Mouse (Mus musculus) neural tube, embryonic 10.5 days (tissue): ENCODE results near the gene Ccdc106.

Experiments used
- DNase-seq: peaks from one replicate; pipeline ENCODE4 v3.0.0-alpha.2; 2017; ENCODE audit warnings: low spot score; ENCODE audit errors: extremely low spot score

The Ccdc106 gene

DNA sequence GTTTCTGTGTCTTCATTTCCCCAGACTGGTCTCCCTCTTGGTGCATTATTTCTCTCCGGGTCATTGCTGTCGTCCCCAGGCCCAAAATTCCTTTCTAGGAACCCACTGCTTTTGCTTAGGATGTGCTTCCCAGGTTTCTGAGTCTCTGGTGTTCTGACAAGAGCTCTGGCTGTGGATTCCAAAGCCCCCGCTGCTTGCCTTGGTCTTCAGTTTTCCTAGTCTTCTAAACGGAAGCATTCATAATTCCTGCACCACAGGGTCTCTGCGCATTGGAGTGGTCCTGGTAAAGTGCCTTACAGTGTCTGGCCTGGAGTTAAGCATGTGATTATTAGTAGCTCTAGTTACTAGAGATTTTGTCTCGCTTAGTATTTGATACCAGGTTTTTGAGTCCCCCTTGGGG, 60.5 kb downstream of the Ccdc106 start:
- peak; percentile 23 for DNase-seq

DNA sequence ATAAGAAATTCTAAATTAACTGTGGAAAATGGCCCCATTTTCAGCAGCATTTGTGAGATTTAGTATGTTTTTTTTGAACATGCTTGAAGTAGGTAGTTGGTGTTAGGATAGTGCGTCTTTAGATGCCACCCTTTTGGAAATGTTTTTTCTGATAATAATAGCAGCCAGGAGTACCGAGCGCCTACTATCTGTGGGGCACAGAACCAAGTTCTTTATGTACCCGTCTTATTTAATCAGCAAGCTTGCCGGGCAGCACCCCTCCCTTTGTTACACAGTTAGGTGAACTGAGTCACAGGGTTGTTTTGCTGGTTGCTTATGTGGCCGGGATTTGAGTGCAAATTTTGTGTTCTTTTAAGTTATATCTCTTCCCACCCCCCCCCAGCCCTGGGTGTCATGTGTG, 60.9 kb downstream of the Ccdc106 start:
- no peak for DNase-seq

DNA sequence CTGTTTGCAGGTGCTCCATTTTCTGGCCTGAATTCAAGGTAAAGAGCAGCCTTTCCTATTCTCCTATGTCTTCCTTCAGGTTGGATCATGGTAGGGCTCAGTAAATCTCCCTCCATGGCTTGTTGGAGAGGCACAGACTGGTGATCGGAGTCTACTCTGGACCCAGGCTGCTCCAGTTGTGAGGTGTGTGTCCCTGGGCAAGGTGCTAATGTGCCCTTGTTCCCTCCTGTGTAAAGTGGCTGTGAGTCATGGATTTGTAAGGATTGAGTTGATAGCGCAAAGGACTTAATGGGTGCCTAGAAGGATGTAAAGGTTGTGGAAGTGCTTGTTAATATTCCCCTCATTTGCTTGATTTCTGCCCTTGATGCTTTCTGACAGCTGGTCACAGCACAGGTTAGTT, 61.6 kb downstream of the Ccdc106 start:
- DNase-seq: no peak

DNA sequence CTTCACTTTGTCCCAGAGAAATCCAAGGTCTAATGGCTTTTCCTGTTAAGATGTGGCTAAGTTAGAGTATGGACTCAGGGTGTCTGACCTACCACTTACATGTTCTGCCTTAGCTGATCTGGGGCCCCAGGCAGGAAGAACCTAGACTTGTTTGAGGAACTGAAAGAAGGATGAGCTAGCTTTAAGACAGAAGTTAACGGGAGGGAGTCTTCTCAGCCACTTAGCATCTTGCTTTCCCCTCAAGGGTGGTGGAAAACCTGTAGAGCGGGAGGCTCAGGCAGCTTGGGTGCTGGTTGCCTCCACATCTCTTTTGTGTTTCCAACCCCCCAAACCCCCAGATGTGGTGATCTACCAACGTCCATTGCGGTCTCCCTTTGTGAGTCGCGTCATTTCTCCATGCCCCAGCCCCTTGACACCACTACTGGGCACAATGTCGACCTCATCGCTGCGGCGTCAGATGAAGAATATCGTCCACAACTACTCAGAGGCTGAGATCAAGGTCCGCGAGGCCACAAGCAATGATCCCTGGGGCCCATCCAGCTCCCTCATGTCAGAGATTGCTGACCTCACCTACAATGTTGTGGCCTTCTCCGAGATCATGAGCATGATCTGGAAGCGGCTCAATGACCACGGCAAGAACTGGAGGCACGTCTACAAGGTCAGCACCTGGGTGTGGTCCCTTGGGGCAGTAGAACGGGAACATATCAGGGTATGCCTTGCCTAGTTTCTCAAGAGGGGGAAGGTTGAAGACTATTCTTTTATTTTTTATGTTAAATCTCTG, 63.2 kb downstream of the Ccdc106 start:
- no peak for DNase-seq

DNA sequence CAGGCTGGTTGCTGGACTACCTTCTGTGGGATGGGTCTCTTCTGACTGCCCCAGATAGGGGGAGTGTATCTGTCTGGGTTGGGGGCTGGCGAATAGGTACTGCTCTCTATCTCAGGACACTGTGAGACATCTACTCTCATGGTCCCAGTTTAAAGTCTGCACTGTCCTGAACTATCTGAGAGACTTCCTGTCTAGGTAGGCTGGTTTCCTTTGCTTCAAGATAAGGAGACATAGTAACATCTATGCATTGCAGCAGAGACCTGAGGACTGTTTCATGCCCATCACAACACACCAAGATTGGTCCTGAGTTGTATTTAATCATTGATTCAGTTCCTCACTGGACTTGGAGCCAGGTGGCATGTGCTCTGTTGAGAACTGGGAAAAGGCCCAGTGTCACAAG, 65.2 kb downstream of the Ccdc106 start:
- DNase-seq: no peak

DNA sequence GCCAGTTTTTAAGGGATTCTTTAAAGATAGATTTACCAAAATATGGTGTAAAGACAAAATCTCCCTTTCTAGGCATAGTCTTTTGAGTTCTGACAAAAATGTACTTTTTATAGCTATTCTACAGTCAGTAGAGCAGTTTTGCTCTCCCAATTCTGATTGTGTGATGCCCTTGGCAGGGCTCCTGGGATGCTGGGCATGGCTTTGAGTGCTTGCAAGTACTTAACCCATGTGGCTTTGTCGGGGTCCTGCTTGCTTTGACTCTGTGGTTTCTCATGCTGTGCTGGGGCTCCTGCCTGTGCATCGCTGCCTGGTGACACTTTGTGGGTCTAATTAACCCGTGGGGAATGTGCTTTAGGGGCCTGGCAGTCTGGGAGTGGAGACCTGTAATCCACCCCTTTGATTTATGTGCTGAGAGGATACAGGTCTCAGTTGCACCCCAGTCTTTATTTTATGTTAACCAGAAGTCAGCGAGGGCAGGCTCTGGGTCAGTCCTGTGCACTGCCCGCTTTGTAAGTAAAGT, 66.6 kb downstream of the Ccdc106 start:
- no peak for DNase-seq

DNA sequence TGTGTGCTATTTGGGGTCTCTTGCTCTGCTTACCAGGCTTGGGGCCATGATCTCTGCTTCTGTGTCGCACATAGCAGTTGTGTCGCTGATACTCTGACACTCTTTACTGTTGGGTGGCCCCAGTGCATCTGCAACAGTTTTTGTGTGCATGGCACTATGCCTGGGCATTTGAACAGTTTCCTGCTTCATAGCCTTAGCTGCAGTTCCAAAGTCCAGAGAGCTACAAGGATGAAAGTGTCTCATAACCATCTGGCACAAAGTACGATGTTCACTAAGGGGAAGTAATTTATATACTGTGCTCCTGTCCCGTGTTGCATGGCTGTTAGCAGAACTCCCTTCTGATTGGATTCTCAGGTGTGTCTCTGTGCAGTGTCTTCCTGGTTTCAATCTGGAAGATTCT, 67.5 kb downstream of the Ccdc106 start:
- DNase-seq: no peak

DNA sequence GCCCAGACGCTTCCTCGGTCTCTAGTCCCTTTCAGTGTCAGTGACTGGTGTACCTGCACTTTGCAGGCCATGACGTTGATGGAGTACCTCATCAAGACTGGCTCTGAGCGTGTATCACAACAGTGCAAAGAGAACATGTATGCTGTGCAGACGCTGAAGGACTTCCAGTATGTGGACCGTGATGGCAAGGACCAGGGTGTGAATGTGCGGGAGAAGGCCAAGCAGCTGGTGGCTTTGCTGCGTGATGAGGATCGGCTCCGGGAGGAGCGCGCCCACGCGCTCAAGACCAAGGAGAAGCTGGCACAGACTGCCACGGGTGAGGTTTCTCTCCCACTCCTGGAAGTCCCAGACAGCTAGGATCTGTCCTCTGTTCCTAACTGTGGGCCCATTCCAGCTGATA, 69.5 kb downstream of the Ccdc106 start:
- no peak for DNase-seq

DNA sequence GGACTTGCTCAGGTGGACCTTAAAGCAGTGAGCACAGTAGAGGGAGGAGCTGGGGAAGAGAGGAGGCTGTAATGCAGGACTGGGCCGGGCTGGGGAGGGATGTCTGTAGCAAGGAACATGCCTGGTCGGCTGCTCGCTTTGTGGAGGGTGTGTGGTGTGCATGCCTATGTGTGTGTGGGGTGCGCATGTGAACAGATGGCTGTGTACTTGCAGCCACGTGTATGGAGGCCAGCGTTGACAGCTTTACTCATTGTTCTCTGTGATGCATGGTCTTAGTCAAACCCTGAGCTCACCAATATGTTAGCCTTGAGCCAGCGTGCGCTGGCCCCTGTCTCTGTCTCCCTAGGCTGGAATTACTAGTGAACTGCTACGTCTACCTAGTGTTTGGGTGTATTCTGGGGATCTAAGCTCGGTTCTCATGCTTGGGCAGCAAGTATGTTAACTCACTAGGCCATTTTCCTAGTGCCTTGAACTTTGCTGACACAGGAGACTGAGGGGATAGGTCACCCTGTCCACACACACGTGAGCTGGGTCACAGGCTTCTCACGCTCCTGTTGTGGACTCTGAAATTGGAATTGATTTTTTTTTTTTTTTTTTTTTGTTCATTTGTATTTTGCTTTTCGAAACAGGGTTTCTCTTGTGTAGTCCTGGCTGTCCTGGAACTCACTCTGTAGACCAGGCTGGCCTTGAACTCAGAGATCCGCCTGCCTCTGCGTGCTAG, 70.8 kb downstream of the Ccdc106 start:
- no peak for DNase-seq

DNA sequence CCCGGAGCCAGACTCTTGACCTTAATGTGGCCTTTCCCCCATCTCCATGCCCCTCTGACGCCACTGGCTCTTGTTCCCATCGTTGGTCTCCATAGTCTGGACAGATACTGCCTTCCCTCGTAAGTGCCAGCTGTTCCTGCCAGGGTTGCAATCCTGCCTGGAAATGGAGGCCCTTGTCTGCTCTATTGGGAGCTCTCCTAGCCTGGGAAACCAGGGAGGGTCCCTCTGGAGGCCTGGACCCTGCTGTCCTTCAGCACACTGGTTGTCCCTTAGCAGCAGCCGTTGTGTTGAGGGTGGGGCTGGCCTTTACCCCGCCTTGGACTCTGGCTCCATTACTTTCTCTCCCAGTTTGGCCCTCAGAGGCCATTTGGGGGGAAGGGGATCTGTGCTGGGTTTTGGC, 72.0 kb downstream of the Ccdc106 start:
- DNase-seq: no peak

DNA sequence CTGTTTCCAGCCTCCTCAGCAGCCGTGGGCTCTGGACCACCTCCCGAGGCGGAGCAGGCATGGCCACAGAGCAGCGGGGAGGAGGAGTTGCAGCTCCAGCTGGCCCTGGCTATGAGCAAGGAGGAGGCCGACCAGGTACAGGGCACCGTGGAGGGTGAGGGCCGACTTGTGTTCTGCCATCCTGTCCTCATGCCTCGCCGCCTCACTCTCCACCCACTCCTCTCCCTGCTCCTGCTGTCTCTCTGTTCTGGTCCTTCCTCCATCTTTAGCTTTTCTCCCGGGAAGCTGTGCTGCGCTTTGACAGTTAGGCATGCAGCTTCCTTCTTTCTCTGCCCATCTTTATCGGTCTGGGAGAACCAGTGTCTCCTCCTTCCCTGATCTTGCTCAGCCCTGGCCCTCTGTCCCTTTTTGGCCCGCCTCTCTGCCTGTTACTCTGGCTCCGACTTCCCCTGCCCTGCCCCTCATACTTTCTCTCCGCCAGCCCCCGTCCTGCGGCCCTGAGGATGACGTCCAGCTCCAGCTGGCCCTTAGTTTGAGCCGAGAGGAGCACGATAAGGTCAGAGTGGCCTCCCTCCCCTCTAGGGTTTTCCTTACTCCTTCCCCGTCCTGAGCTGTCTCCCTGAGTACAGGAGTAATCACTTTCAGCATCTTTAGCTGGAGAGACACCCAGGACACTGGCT, 72.6 kb downstream of the Ccdc106 start:
- no peak for DNase-seq

DNA sequence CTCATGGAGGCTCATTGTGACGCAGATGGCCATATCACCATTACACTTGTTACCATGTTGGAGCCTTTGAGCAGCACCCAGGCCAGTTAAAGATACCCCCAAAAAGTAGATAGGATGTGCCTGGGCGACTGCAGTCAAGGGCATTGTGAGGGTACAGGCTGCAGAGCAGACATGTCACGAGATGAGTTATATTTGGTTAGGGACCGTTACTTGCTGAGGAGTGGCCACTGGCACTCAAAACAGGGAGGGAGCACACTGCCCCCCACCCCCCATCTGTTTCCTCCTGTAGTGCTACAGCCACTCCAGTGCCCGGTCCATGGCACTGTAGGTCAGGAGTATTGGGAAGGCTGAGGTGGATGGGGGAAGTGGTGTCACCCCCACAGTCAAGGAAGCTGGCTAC, 78.4 kb downstream of the Ccdc106 start:
- no peak for DNase-seq

DNA sequence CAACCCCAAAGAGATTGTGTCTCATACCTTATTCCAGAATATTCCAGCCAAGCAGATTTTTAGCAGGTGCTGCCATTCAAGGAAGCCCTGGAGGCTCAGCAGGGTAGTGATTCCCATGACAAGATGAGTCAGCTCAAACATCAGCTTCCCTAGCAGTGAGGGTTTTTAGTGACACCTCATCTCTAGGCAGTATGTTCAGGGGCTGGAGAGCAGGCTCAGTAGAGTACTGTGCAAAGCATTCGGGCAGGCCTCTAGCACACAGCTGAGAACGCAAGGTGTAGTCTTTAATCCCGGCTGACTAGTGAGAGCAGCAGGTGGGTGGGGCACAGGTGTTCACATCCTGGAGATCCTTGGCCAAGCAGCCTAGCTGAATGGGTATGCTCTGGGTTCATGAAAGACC, 79.4 kb downstream of the Ccdc106 start:
- no peak for DNase-seq

DNA sequence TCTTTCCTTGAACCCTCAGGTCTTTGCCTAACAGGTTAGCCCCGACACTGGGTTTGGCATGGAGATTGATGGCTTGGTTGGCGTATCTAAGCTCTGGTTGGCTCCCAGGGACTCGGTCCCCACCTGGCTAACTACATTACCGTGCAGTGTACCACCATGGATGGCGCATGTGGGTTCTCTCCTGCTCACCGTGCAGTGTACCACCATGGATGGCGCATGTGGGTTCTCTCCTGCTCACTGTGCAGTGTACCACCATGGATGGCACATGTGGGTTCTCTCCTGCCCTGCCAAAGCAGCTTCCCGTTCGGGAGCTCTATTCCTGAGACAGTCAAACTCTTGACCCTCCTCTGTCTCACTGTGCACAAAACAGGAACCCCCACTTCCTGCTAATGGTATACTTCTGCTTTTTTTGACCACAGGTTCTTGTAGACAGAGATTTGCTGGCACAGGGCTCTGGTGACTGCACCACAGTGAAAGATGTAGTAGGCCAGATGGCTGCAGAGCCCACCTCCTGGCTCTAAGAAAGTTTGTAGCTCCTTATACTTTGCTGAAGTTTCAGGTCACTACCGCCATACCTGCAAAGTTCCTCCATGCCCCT, 80.8 kb downstream of the Ccdc106 start:
- DNase-seq: no peak

DNA sequence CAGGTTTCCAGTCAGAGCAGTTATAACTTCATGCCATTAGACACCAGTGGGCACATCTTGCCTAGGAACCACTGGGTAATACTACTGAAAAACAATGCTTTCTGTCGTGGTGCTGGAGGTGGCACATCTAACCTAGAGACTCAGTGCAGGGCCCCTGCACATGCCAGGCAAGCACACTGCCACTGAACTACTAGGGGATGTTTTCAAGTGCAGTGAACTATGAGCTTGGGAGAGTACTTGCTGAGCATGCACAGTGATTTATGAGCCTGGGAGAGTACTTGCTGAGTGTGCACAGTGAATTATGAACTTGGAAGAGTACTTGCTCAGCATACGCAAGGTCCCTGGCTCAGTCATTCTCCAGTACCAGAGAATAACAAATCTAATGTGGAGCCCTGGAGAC, 82.2 kb downstream of the Ccdc106 start:
- DNase-seq: no peak

DNA sequence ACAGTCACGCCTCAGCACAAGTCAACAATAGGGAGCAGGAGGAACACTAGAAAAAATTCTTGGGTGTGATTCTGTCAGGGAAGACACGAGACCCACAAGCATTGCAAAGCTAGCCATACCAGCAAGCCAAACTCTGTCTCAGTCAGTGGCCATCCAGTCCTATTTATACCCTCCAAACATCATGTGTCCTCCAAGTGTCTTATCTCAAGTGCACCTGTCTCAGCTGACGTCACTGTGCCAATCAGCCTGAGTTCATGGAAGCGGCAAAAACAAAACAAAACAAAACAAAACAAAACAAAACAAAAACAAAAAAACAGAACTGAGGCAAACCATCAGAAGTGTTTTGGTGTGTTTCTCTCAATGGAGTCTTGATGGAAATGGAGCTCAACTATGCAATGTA, 87.9 kb downstream of the Ccdc106 start:
- DNase-seq: no peak

DNA sequence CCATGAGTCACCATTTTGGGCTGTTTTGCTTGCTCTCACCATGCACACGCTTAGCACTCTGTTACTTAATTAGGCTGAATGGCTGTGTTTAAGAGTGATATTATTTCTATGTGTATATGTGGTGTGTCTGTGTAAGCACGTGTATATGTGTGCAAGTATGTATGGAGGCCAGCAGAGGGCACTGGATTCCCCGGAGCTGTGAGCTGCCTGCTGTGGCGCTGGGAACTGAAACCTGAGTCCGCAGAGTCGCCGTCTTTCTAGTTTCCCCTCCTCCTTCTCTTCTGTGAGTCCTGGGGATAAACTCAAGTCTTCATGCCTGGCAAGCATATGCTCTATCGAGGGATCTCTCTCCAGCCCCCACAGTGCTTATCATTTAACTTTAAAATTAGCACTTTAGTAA, 88.9 kb downstream of the Ccdc106 start:
- DNase-seq: no peak
